Mouse (Mus musculus) kidney, embryonic 14.5 days (tissue): ENCODE results near the gene Sh3pxd2b. TPM values are rescaled to one million over a fixed set of nuclear protein-coding genes. Genes with fewer than 3 reads are reported as not detected.
A peak's percentile ranks its signal among the peaks of the same experiment; 100 is the strongest.

ENCODE experiments used
- ATAC-seq: fragments of 200-750 bp; cut with Nextera tagmentation; 2 replicates; pipeline ENCODE4 v1.8.0; 2017; ENCODE audit warnings: moderate number of reproducible peaks, mild to moderate bottlenecking, moderate TSS enrichment, moderate library complexity; ENCODE audit not compliant: low FRiP score, low TSS enrichment
- H3K27ac ChIP-seq: fragments of 300-500 bp; sonication (generic); 2 replicates; pipeline ENCODE4 v1.5.1; 2014; ENCODE audit warnings: low read depth, mild to moderate bottlenecking, low read length, moderate library complexity, mixed read lengths
- H3K27me3 ChIP-seq: fragments of 300-500 bp; sonication (generic); 2 replicates; pipeline ENCODE4 v1.6.1; 2014; ENCODE audit warnings: mild to moderate bottlenecking, low read length; ENCODE audit not compliant: control insufficient read depth, insufficient read depth
- H3K36me3 ChIP-seq: fragments of 300-500 bp; sonication (generic); 2 replicates; pipeline ENCODE4 v1.6.1; 2014; ENCODE audit warnings: low read length, mixed read lengths; ENCODE audit not compliant: control insufficient read depth, insufficient read depth
- H3K4me1 ChIP-seq: fragments of 300-500 bp; sonication (generic); 2 replicates; pipeline ENCODE4 v1.6.1; 2014; ENCODE audit warnings: low read length, mixed read lengths; ENCODE audit not compliant: control insufficient read depth, insufficient read depth
- H3K4me2 ChIP-seq: fragments of 300-500 bp; sonication (generic); replicated peaks from 2 replicates; pipeline ENCODE4 v1.6.1; 2014; ENCODE audit warnings: low read depth, mild to moderate bottlenecking, low read length
- H3K4me3 ChIP-seq: fragments of 300-500 bp; sonication (generic); 2 replicates; pipeline ENCODE4 v1.5.1; 2014; ENCODE audit warnings: mild to moderate bottlenecking, low read length
- H3K9ac ChIP-seq: fragments of 300-500 bp; sonication (generic); 2 replicates; pipeline ENCODE4 v1.6.1; 2014; ENCODE audit warnings: low read depth, mild to moderate bottlenecking, low read length, moderate library complexity
- H3K9me3 ChIP-seq: fragments of 300-500 bp; sonication (generic); 2 replicates; pipeline ENCODE4 v1.6.1; 2016; ENCODE audit warnings: low read length; ENCODE audit not compliant: control insufficient read depth
- WGBS: fragments of 180-500 bp; shearing (Covaris S2); extraction: QIAGEN DNeasy Blood & Tissue Kit; methylation state at CpG from one replicate; pipeline ENCODE4 v1.1.7; 2014; 5-methylcytosine and 5-hydroxymethylcytosine counted together
- polyA plus RNA-seq: library from polyadenylated mRNA; unstranded; fragments of >200 nt; fragmentation: Nextera tagmentation; extraction: Ambion mirVana; gene quantifications from 2 replicates; pipeline ENCODE4 v1.2.1, GENCODE M21; 2014

Sh3pxd2b gene
- polyA plus RNA-seq, 1 experiment from 2014 or later, result 25.2 TPM

DNA sequence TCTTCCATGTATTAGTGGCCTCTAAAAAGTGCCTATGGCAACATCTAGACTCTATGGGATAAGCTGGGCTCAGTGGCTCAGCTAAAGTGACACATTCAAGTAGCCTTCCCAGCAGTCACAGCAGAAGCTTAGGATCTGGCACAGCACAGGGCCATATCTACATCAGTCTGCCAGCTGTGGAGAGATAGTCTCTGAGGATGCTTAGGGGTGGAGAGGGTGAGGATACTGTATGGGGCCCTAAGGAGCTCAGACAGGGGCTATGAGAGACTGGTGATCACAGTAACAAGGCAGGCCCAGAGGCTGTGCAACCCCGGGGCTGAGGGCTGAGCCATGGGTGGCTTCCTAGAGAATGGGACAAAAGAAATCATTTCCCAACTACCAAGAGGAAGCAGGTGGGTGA lies 40.6 kb upstream of the Sh3pxd2b start:
- no peak overlapping the region for H3K4me3 ChIP-seq
- no peak for ATAC-seq

GRCm38 (mm10) chr11:32309446-32309845 lies 38.2 kb upstream of the Sh3pxd2b start:
- H3K9ac ChIP-seq, result no peak overlapping the region
- no peaks in the 10 kb centered on the region for H3K9me3 ChIP-seq
- H3K36me3 ChIP-seq, result no peaks in the 10 kb centered on the region
- peak; percentile 77 for ATAC-seq
- H3K4me3 ChIP-seq, result no peak overlapping the region
- no peaks in the 10 kb centered on the region for H3K27me3 ChIP-seq
- H3K4me1 ChIP-seq, result 0 out of 2 replicates have a peak, but pooled peaks cover 17% of the 10 kb centered on the region
- H3K27ac ChIP-seq, result no peak overlapping the region
- WGBS, result 19% methylated on average over 4 of the region's 4 CpGs
- H3K4me2 ChIP-seq, result no peak overlapping the region

More for the DNA sequence above, 40.6 kb upstream of the Sh3pxd2b start:
- Histone ChIP-seq H3K9me3 (no peaks in the 10 kb centered on the region), H3K9ac (no peak overlapping the region), H3K36me3 (no peaks in the 10 kb centered on the region), H3K27me3 (no peaks in the 10 kb centered on the region), H3K27ac (no peak overlapping the region), H3K4me1 (0 out of 2 replicates have a peak, but pooled peaks cover 17% of the 10 kb centered on the region), H3K4me2 (no peak overlapping the region)
- 94% methylated on average over 1 of the region's 1 CpGs for WGBS

- Histone ChIP-seq H3K4me3 (no peak overlapping the region), H3K36me3 (no peaks in the 10 kb centered on the region), H3K27me3 (no peaks in the 10 kb centered on the region), H3K9me3 (no peaks in the 10 kb centered on the region), H3K4me1 (0 out of 2 replicates have a peak, but pooled peaks cover 17% of the 10 kb centered on the region), H3K9ac (no peak overlapping the region), H3K27ac (no peak overlapping the region), H3K4me2 (no peak overlapping the region)
- 61% methylated on average over 3 of the region's 3 CpGs for WGBS
- ATAC-seq, result no peak
Observed at GRCm38 (mm10) chr11:32309928-32310327, 37.7 kb upstream of the Sh3pxd2b start.

- H3K9ac ChIP-seq, result no peak overlapping the region
- no peak for ATAC-seq
- H3K4me1 ChIP-seq, result no peaks in the 10 kb centered on the region
- no peaks in the 10 kb centered on the region for H3K9me3 ChIP-seq
- no peaks in the 10 kb centered on the region for H3K27me3 ChIP-seq
- H3K4me2 ChIP-seq, result no peak overlapping the region
- no peak overlapping the region for H3K4me3 ChIP-seq
- 79% methylated on average over 3 of the region's 3 CpGs for WGBS
- H3K27ac ChIP-seq, result no peak overlapping the region
- H3K36me3 ChIP-seq, result no peaks in the 10 kb centered on the region
Observed at GRCm38 (mm10) chr11:32316009-32316408, 31.6 kb upstream of the Sh3pxd2b start.

DNA sequence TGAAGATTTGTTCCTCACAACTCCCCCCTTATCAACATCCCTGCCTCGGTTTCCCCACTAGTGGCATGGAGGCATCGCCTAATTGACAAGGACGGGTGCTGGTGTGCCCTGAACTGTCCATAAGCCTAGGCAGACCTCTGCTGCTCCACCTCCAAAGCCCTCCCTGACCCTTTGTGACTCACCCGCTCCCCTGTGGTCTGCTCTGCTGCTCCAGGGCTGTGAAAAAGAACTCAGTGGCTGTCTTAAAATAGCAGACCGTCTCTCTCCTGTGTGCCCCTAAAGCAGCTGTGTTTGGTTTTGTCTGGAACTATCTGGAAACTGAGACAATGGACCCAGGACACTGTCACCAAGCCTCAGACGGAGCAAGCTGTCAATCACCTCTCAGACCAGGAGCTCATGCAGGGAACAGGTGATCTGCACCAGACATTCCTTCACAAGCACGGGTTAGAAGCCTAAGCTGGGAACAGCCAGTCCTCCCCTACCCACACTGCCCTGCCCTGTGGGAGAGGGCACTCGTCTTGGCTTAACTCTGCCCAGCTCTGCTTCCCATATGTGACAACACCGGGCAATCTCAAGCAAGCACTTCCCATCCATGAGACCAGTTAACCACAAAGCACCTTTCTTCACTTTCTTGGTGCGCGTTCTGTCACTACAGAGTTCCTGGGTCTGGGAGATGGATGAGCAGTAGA lies 27.0 kb upstream of the Sh3pxd2b start:
- WGBS, result 68% methylated on average over 11 of the region's 11 CpGs
- no peak for ATAC-seq
- no peak overlapping the region for H3K27ac ChIP-seq
- no peaks in the 10 kb centered on the region; the same call in 1 of the 2 replicates for H3K27me3 ChIP-seq
- no peak overlapping the region for H3K9ac ChIP-seq
- H3K36me3 ChIP-seq, result no peaks in the 10 kb centered on the region
- 0 out of 2 replicates have a peak, but pooled peaks cover 5% of the 10 kb centered on the region for H3K4me1 ChIP-seq
- H3K9me3 ChIP-seq, result no peaks in the 10 kb centered on the region
- H3K4me2 ChIP-seq, result no peak overlapping the region
- H3K4me3 ChIP-seq, result no peak overlapping the region

DNA sequence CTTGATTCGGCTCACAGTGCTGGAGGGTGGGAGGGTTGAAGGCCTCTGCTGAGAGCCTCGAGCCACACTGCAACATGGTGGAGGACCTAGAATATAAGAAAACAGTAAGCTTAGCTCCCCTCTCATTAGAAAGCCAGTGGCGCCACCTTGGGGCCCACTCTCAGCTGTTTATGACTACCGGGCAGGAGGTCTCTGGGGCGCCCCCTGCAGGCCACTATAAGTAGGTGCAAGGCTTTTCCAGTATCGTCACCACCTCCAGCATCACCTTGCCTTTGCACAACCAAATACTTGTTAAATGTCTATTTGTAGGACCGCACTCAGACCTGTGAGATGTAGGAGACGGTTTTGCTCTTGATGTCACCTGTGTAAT lies 26.4 kb upstream of the Sh3pxd2b start:
- H3K4me3 ChIP-seq, result no peak overlapping the region
- no peak overlapping the region for H3K4me2 ChIP-seq
- H3K9ac ChIP-seq, result no peak overlapping the region
- H3K27ac ChIP-seq, result no peak overlapping the region
- 42% methylated on average over 8 of the region's 8 CpGs for WGBS
- no peaks in the 10 kb centered on the region for H3K36me3 ChIP-seq
- H3K4me1 ChIP-seq, result 0 out of 2 replicates have a peak, but pooled peaks cover 5% of the 10 kb centered on the region
- H3K9me3 ChIP-seq, result no peaks in the 10 kb centered on the region
- H3K27me3 ChIP-seq, result no peaks in the 10 kb centered on the region; the same call in 1 of the 2 replicates
- no peak for ATAC-seq

- Histone ChIP-seq H3K27me3 (no peaks in the 10 kb centered on the region; the same call in 1 of the 2 replicates), H3K36me3 (no peaks in the 10 kb centered on the region), H3K27ac (no peak overlapping the region), H3K4me3 (peak overlapping the region; percentile 17; the same call in 1 of the 2 replicates), H3K9me3 (no peaks in the 10 kb centered on the region), H3K4me1 (0 out of 2 replicates have a peak, but pooled peaks cover 5% of the 10 kb centered on the region), H3K4me2 (peak overlapping the region; percentile 37), H3K9ac (no peak overlapping the region; the same call in 1 of the 2 replicates)
- ATAC-seq, result peak; percentile 89
- WGBS, result 10% methylated on average over 15 of the region's 15 CpGs
Observed at GRCm38 (mm10) chr11:32324609-32325008, 23.0 kb upstream of the Sh3pxd2b start.

GRCm38 (mm10) chr11:32331075-32331474 lies 16.5 kb upstream of the Sh3pxd2b start:
- 21% methylated on average over 6 of the region's 6 CpGs for WGBS

DNA sequence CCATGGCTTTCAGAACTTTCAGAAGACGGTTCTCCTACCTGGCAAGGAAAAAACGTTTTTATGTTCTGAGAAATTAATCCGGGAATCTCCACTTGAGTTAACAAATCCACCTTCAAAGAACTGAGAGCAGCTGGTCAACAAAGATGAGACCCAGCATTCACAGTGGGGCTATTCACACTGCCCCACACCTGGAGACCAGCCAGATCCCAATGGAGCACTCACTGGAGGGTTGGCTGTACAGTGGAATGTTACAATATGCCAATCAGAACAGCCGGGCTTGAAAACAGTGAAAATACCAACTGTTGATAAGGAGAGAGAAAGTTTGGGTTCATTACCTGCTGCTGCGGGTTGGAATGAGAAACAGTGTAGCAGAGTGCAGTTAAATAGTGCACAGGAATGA lies 15.8 kb upstream of the Sh3pxd2b start:
- H3K36me3 ChIP-seq, result no peaks in the 10 kb centered on the region
- H3K4me1 ChIP-seq, result peaks cover 8% of the 10 kb centered on the region; the same call in 1 of the 2 replicates
- no peak overlapping the region for H3K4me2 ChIP-seq
- no peaks in the 10 kb centered on the region for H3K27me3 ChIP-seq
- 78% methylated on average over 5 of the region's 5 CpGs for WGBS
- ATAC-seq, result no peak
- no peak overlapping the region for H3K27ac ChIP-seq
- no peaks in the 10 kb centered on the region for H3K9me3 ChIP-seq
- no peak overlapping the region for H3K9ac ChIP-seq
- no peak overlapping the region for H3K4me3 ChIP-seq

More at GRCm38 (mm10) chr11:32331075-32331474, 16.5 kb upstream of the Sh3pxd2b start:
- Histone ChIP-seq H3K4me1 (peaks cover 8% of the 10 kb centered on the region; the same call in 1 of the 2 replicates), H3K9me3 (no peaks in the 10 kb centered on the region), H3K36me3 (no peaks in the 10 kb centered on the region), H3K4me2 (no peak overlapping the region; the same call in 1 of the 2 replicates), H3K27ac (peak overlapping the region; percentile 47; the same call in 1 of the 2 replicates), H3K27me3 (no peaks in the 10 kb centered on the region), H3K9ac (no peak overlapping the region), H3K4me3 (no peak overlapping the region)
- peak; percentile 66; the same call in 1 of the 2 replicates for ATAC-seq
